Mouse (Mus musculus): ENCODE measurements around the gene Cpne1.
"Not testable (repeated sequence)": the region's sequence is repeated elsewhere in the genome, so short reads cannot be mapped to it uniquely, and the experiment has no call there.

Gene Cpne1

GRCm38 (mm10) chr2:156111358-156112079 is at the start of gene Cpne1, which contains the start of gene Rbm12:
TSS of gene Cpne1 (minus strand) at chr2:156111965.
TSS of gene Rbm12 (minus strand) at chr2:156111978.
- peak; percentile 88 to 91 for DNase-seq

GRCm38 (mm10) chr2:156151538-156151937 is 39.8 kb upstream of the Cpne1 start:
- no peak for DNase-seq

GRCm38 (mm10) chr2:156147316-156147915 is 35.7 kb upstream of the Cpne1 start:
- no peak for DNase-seq

GRCm38 (mm10) chr2:156146272-156146989 is 34.7 kb upstream of the Cpne1 start:
- no peak for DNase-seq

- no peak for DNase-seq
Observed at GRCm38 (mm10) chr2:156145486-156146130, 33.8 kb upstream of the Cpne1 start.

- DNase-seq: peak; percentile 90 to 93
Observed at GRCm38 (mm10) chr2:156143953-156144724, 32.4 kb upstream of the Cpne1 start, which contains the start of the genes Romo1 and Nfs1. TSS of gene Romo1 (plus strand) at chr2:156144039. TSS of gene Nfs1 (minus strand) at chr2:156144186.

GRCm38 (mm10) chr2:156143367-156143766 is 31.6 kb upstream of the Cpne1 start:
- no peak for DNase-seq

- no peak for DNase-seq
Observed at GRCm38 (mm10) chr2:156142820-156143219, 31.1 kb upstream of the Cpne1 start.

- no peak for DNase-seq
Observed at GRCm38 (mm10) chr2:156135695-156136094, 23.9 kb upstream of the Cpne1 start.

GRCm38 (mm10) chr2:156134161-156134560 is 22.4 kb upstream of the Cpne1 start:
- no peak for DNase-seq

- no peak for DNase-seq
Observed at GRCm38 (mm10) chr2:156126992-156127391, 15.2 kb upstream of the Cpne1 start, which contains the start of gene Gm28036. TSS of gene Gm28036 (minus strand) at chr2:156127092.

- no peak for DNase-seq
Observed at GRCm38 (mm10) chr2:156123731-156124130, 12.0 kb upstream of the Cpne1 start.

- no peak for DNase-seq
Observed at GRCm38 (mm10) chr2:156119566-156119965, 7.8 kb upstream of the Cpne1 start.

GRCm38 (mm10) chr2:156112080-156112423 is 287 bp upstream of the Cpne1 start:
- not testable (repeated sequence) for DNase-seq

- no peak for DNase-seq
Observed at GRCm38 (mm10) chr2:156110627-156111357, 973 bp downstream of the Cpne1 start.

GRCm38 (mm10) chr2:156091926-156092325 is 19.8 kb downstream of the Cpne1 start:
- DNase-seq: peak in 1 of 2 experiments; percentile 12

GRCm38 (mm10) chr2:156089799-156090198 is 22.0 kb downstream of the Cpne1 start:
- no peak for DNase-seq

GRCm38 (mm10) chr2:156087391-156088110 is 24.2 kb downstream of the Cpne1 start:
- no peak for DNase-seq

GRCm38 (mm10) chr2:156084541-156084940 is 27.2 kb downstream of the Cpne1 start:
- no peak for DNase-seq

- DNase-seq: no peak
Observed at GRCm38 (mm10) chr2:156080391-156080790, 31.4 kb downstream of the Cpne1 start.

GRCm38 (mm10) chr2:156079674-156080073 is 32.1 kb downstream of the Cpne1 start:
- DNase-seq: no peak

Measured in lung, adult 18-20 months (tissue).